Mouse (Mus musculus) embryonic fibroblast, embryonic 13.5 days (primary cell): Measurements from ENCODE around the gene Phactr2.

Source experiments
- CTCF ChIP-seq: IDR thresholded peaks from 2 replicates; pipeline ENCODE4 v1.5.1; 2011; ENCODE audit warnings: mild to moderate bottlenecking, control low read depth, low read length, moderate library complexity, borderline replicate concordance; ENCODE audit not compliant: insufficient read depth
- POLR2A ChIP-seq: IDR thresholded peaks from 2 replicates; pipeline ENCODE4 v1.6.1; 2011; ENCODE audit warnings: low read depth, mild to moderate bottlenecking, control low read depth, low read length, moderate library complexity

DNA sequence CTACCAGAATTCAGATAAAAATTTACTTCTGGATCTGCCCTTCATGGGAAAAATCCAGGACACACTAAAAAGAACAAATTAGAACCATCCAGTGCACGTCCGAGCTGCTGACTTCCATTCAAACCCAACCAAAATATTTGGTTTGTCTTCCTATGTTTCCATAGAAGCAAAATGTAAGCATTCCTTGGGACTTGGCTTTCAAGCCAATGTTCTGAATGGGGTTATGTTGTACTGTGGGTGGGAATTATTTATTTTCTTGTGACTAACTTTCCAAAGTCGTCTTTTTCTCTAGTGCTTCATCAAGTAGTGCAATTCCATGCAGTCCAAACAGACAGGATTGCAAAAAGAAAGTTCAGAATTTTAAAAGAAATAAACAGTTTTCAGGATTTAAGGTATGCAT is 239.7 kb downstream of the Phactr2 start:
- TF ChIP-seq CTCF (no peak), POLR2A (no peak)
